In genomic region chr3:95882816-95883425, GRCm38 (mm10) we compare ENCODE assay signal across 7 mouse cellular contexts. TPM values are rescaled to one million over a fixed set of nuclear protein-coding genes. Genes with fewer than 3 reads are reported as not detected.
DNase-seq lines count a peak whose midpoint lies in the region; ATAC-seq and TF ChIP-seq lines count a peak whose summit lies in the region.

No protein-coding gene starts in this region.

- intact Hi-C loops in left cerebral cortex, postnatal 25 days (cut with DNase I): loop anchor here (1.0 to 10.0 kb wide), 5 partner anchors 10 to 172 kb away; partner anchors contain the start of genes Anp32e, Aph1a and Vps45

- peak overlapping the region; percentile 40; the same call in 1 of the 2 replicates for H3K9ac ChIP-seq in intestine, embryonic 14.5 days (ENCODE audit: low read length)

- 2% methylated on average over 24 of the region's 24 CpGs for WGBS in intestine, embryonic 14.5 days
- 2% methylated on average over 24 of the region's 24 CpGs for WGBS in small intestine, adult 2 months

- peak overlapping the region; percentile 38; the same call in 1 of the 2 replicates for H3K27ac ChIP-seq in intestine, embryonic 14.5 days (ENCODE audit: low read depth)
- H3K27ac ChIP-seq in small intestine, adult 2 months (ENCODE audit: insufficient read depth, low read depth, low read length): peak overlapping the region; percentile 84

- TF ChIP-seq CTCF in small intestine, adult 2 months (IDR thresholded peaks at IDR 0.05; ENCODE audit: extremely low read depth, insufficient read length, insufficient replicate concordance, low read depth, low read length): peak; percentile 73; the same call in 1 of the 2 replicates

- H3K4me1 ChIP-seq in intestine, embryonic 14.5 days (replicated peaks; ENCODE audit: control insufficient read depth, insufficient read depth, low read length): peaks cover 3% of the 10 kb centered on the region; the same call in 1 of the 2 replicates
- H3K4me1 ChIP-seq in small intestine, adult 2 months (ENCODE audit: control insufficient read depth, insufficient read depth, insufficient read length, low read length): peaks cover 23% of the 10 kb centered on the region; the same call in 1 of the 2 replicates

- ATAC-seq in intestine, embryonic 14.5 days (replicated peaks; ENCODE audit: low FRiP score, low TSS enrichment, low read depth): no peak

- H3K4me2 ChIP-seq in intestine, embryonic 14.5 days (ENCODE audit: low read length): peak overlapping the region; percentile 99

- no peaks in the 10 kb centered on the region for H3K9me3 ChIP-seq in intestine, embryonic 14.5 days (ENCODE audit: control insufficient read depth, low read length)

- H3K36me3 ChIP-seq in intestine, embryonic 14.5 days (ENCODE audit: control insufficient read depth, insufficient read depth, low read length): 0 out of 2 replicates have a peak, but pooled peaks cover 3% of the 10 kb centered on the region
- H3K36me3 ChIP-seq in small intestine, adult 2 months (ENCODE audit: control insufficient read depth, insufficient read depth, low read length): no peaks in the 10 kb centered on the region

- DNase-seq in ZHBTc4 (ENCODE audit: low read depth, low spot score): peak; percentile 56
- DNase-seq in cerebellum, postnatal 25 days: peak; percentile 49 to 77
- DNase-seq in gastrocnemius, adult 8-10 months (ENCODE audit: low spot score in 2 of 2): peak; percentile 76
- DNase-seq in intestine, embryonic 14.5 days (ENCODE audit: low spot score): peak; percentile 78
- DNase-seq in left cerebral cortex, postnatal 25 days (ENCODE audit: low spot score in 2 of 2): peak; percentile 76 to 85
- peak; percentile 45 for DNase-seq in mesoderm, embryonic 11.5 days (ENCODE audit: low read depth, low spot score)

- peak overlapping the region; percentile 49 for H3K4me3 ChIP-seq in intestine, embryonic 14.5 days (ENCODE audit: low read depth, low read length)
- H3K4me3 ChIP-seq in small intestine, adult 2 months (ENCODE audit: low read depth, low read length): peak overlapping the region; percentile 75

- no peak for TF ChIP-seq POLR2A in small intestine, adult 2 months (IDR thresholded peaks at IDR 0.05; ENCODE audit: low read depth, low read length)

- H3K27me3 ChIP-seq in intestine, embryonic 14.5 days (replicated peaks; ENCODE audit: control insufficient read depth, insufficient read depth, low read length): no peaks in the 10 kb centered on the region
- H3K27me3 ChIP-seq in small intestine, adult 2 months (ENCODE audit: control insufficient read depth, insufficient read depth, low read length): no peaks in the 10 kb centered on the region

RNA-seq across cellular contexts. Expression of gene Ciart, which starts 0.9 kb away (rescaled TPM):
- total RNA-seq in gastrocnemius, adult 8-10 months (2022): 10 to 100 TPM in 3 of 4 experiments, 1 to 10 TPM in 1; 9.4 to 22.7 (median 15.7) TPM
- polyA plus RNA-seq in intestine, embryonic 14.5 days (2014; fragmentation: Nextera tagmentation; extraction: Ambion mirVana): 6.7 and 7.9 TPM in 2 replicates
- total RNA-seq in left cerebral cortex, postnatal 25 days (2021): 10 to 100 TPM; 13.0 to 21.3 TPM
- 0.72 and 0.74 TPM in 2 replicates for polyA plus RNA-seq in small intestine, adult 2 months (2012; rRNA removed)

RNA-seq across cellular contexts. Expression of gene BC028528, which starts 8.9 kb away (rescaled TPM):
- total RNA-seq in gastrocnemius, adult 8-10 months (2022): 1 to 10 TPM; 1.1 to 2.1 (median 1.5) TPM
- 20.8 and 23.9 TPM in 2 replicates for polyA plus RNA-seq in intestine, embryonic 14.5 days (2014; fragmentation: Nextera tagmentation; extraction: Ambion mirVana)
- 1 to 10 TPM; 4.5 to 5.8 TPM for total RNA-seq in left cerebral cortex, postnatal 25 days (2021)
- 1.5 and 1.6 TPM in 2 replicates for polyA plus RNA-seq in small intestine, adult 2 months (2012; rRNA removed)

RNA-seq across cellular contexts. Expression of gene Aph1a, which starts 10.8 kb away (rescaled TPM):
- 10 to 100 TPM; 44.6 to 48.2 (median 47.8) TPM for total RNA-seq in gastrocnemius, adult 8-10 months (2022)
- polyA plus RNA-seq in intestine, embryonic 14.5 days (2014; fragmentation: Nextera tagmentation; extraction: Ambion mirVana): 40.4 and 44.1 TPM in 2 replicates
- total RNA-seq in left cerebral cortex, postnatal 25 days (2021): 10 to 100 TPM; 69.0 to 78.5 TPM
- 126 and 211 TPM in 2 replicates for polyA plus RNA-seq in small intestine, adult 2 months (2012; rRNA removed)

RNA-seq across cellular contexts. Expression of gene Mrps21, which starts 11.6 kb away (rescaled TPM):
- total RNA-seq in gastrocnemius, adult 8-10 months (2022): 100 to 1,000 TPM; 307 to 343 (median 325) TPM
- 342 and 343 TPM in 2 replicates for polyA plus RNA-seq in intestine, embryonic 14.5 days (2014; fragmentation: Nextera tagmentation; extraction: Ambion mirVana)
- 100 to 1,000 TPM; 153 to 158 TPM for total RNA-seq in left cerebral cortex, postnatal 25 days (2021)
- polyA plus RNA-seq in small intestine, adult 2 months (2012; rRNA removed): 39.5 and 51.8 TPM in 2 replicates

RNA-seq across cellular contexts. Expression of gene Car14, which starts 21.6 kb away (rescaled TPM):
- total RNA-seq in gastrocnemius, adult 8-10 months (2022): 100 to 1,000 TPM in 1 of 4 experiments, 10 to 100 TPM in 3; 41.8 to 112 (median 61.1) TPM
- polyA plus RNA-seq in intestine, embryonic 14.5 days (2014; fragmentation: Nextera tagmentation; extraction: Ambion mirVana): 2.7 and 4.3 TPM in 2 replicates
- total RNA-seq in left cerebral cortex, postnatal 25 days (2021): 10 to 100 TPM in 1 of 2 experiments, 1 to 10 TPM in 1; 9.3 to 10.1 TPM
- polyA plus RNA-seq in small intestine, adult 2 months (2012; rRNA removed): 0.75 and 0.81 TPM in 2 replicates
